Comparison of ENCODE assay signal across 13 mouse cellular contexts in the genomic region with DNA sequence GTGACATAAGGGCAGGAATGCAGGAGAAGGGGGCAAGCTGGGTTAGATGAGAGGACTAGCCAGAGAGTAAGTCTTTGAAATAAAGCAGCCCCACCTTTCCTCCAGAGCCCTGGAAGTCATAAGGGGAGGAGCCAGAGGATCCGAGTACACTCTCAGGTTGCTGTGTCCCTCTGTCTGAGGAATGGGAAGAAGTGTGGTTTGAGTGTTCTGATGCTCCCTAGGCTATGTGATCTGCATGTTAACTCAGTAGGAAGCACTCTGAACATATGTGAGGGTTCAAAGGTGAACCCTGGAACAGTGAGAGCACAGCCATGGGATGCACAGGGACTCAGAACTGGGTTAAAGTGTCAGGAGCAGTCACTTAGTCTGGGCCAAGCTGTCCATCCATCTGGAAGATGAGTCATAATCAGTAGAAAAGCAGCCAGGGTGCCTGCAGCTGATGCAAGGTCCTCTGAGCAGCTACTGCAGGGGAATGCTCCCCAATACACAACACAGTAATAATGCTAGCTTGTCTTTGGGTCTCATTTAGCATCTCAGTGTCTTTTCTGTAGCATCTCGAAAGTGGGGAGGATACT. TPM values are rescaled to one million over a fixed set of nuclear protein-coding genes. Genes with fewer than 3 reads are reported as not detected.
DNase-seq lines count a peak whose midpoint lies in the region; ATAC-seq lines count a peak whose summit lies in the region.
"Had no signal": no experiment of that assay in that cellular context is flagged by ENCODE, and none has a peak within 500 bp of the region (broad histone marks: within the 10 kb centered on the region; RNA-seq: fewer than 3 reads in every experiment).

No protein-coding gene starts in this region.

- 0 out of 2 replicates have a peak overlapping the region, but pooled peaks have one; percentile 86 for H3K27ac ChIP-seq in heart, embryonic 10.5 days
- H3K27ac ChIP-seq in heart, embryonic 11.5 days (ENCODE audit: low read depth, low read length), result no peak overlapping the region
- H3K27ac ChIP-seq in lung, embryonic 15.5 days, result peak overlapping the region; percentile 95; the same call in 1 of the 2 replicates
- no peak overlapping the region for H3K27ac ChIP-seq in forebrain, embryonic 12.5 days
- no peak overlapping the region for H3K27ac ChIP-seq in midbrain, embryonic 11.5 days (ENCODE audit: low read depth, low read length)
- H3K27ac ChIP-seq: forebrain, embryonic 15.5 days; hindbrain, embryonic 12.5 days had no signal

- no peaks in the 10 kb centered on the region for H3K27me3 ChIP-seq in heart, embryonic 10.5 days (ENCODE audit: insufficient read depth, poor library complexity, severe bottlenecking)
- H3K27me3 ChIP-seq in heart, embryonic 11.5 days (ENCODE audit: control insufficient read depth, insufficient read depth, low read length), result no peaks in the 10 kb centered on the region
- no peaks in the 10 kb centered on the region for H3K27me3 ChIP-seq in lung, embryonic 15.5 days
- H3K27me3 ChIP-seq in forebrain, embryonic 12.5 days, result no peaks in the 10 kb centered on the region
- no peaks in the 10 kb centered on the region for H3K27me3 ChIP-seq in midbrain, embryonic 11.5 days (ENCODE audit: control insufficient read depth, insufficient read depth, low read length)
- H3K27me3 ChIP-seq: forebrain, embryonic 15.5 days; hindbrain, embryonic 12.5 days had no signal

- no peaks in the 10 kb centered on the region for H3K36me3 ChIP-seq in heart, embryonic 10.5 days
- H3K36me3 ChIP-seq in heart, embryonic 11.5 days (ENCODE audit: control insufficient read depth, insufficient read depth, low read length), result no peaks in the 10 kb centered on the region
- H3K36me3 ChIP-seq in lung, embryonic 15.5 days, result peaks cover 13% of the 10 kb centered on the region
- H3K36me3 ChIP-seq in forebrain, embryonic 12.5 days (replicated peaks), result no peaks in the 10 kb centered on the region
- H3K36me3 ChIP-seq in midbrain, embryonic 11.5 days (ENCODE audit: control insufficient read depth, insufficient read depth, low read length), result no peaks in the 10 kb centered on the region
- H3K36me3 ChIP-seq: forebrain, embryonic 15.5 days; hindbrain, embryonic 12.5 days had no signal

- H3K4me2 ChIP-seq in heart, embryonic 11.5 days, result no peak overlapping the region
- peak overlapping the region; percentile 63 for H3K4me2 ChIP-seq in lung, embryonic 15.5 days
- no peak overlapping the region for H3K4me2 ChIP-seq in forebrain, embryonic 12.5 days
- no peak overlapping the region for H3K4me2 ChIP-seq in midbrain, embryonic 11.5 days
- H3K4me2 ChIP-seq: forebrain, embryonic 15.5 days had no signal

- no peak for ATAC-seq in heart, embryonic 11.5 days (replicated peaks; ENCODE audit: insufficient number of reproducible peaks, low FRiP score, low TSS enrichment)
- ATAC-seq in lung, embryonic 15.5 days (ENCODE audit: borderline replicate concordance, extremely low read depth, low FRiP score, low TSS enrichment), result no peak
- ATAC-seq in forebrain, embryonic 12.5 days (ENCODE audit: low FRiP score), result no peak
- no peak for ATAC-seq in midbrain, embryonic 11.5 days (ENCODE audit: low FRiP score)

- H3K9me3 ChIP-seq in heart, embryonic 10.5 days, result no peaks in the 10 kb centered on the region
- no peaks in the 10 kb centered on the region for H3K9me3 ChIP-seq in heart, embryonic 11.5 days (replicated peaks; ENCODE audit: control insufficient read depth, low read length)
- no peaks in the 10 kb centered on the region for H3K9me3 ChIP-seq in lung, embryonic 15.5 days
- H3K9me3 ChIP-seq in forebrain, embryonic 12.5 days, result no peaks in the 10 kb centered on the region
- no peaks in the 10 kb centered on the region for H3K9me3 ChIP-seq in midbrain, embryonic 11.5 days (ENCODE audit: control insufficient read depth, low read length)
- H3K9me3 ChIP-seq: forebrain, embryonic 15.5 days; hindbrain, embryonic 12.5 days had no signal

- no peak for DNase-seq in heart, embryonic 10.5 days (ENCODE audit: low spot score)
- peak; percentile 71 for DNase-seq in 3T3-L1 (ENCODE audit: low read depth, low spot score)
- DNase-seq in adipocyte (ENCODE audit: low spot score), result peak; percentile 52
- no peak for DNase-seq in urinary bladder, adult 18-20 months (ENCODE audit: low spot score in 2 of 2)
- DNase-seq in midbrain, embryonic 11.5 days (ENCODE audit: low spot score, missing footprints), result no peak
- DNase-seq: layer of hippocampus, postnatal 36 days; right cerebral cortex, adult 18-20 months; thymus, postnatal 4 days had no signal

- H3K4me3 ChIP-seq in heart, embryonic 10.5 days, result no peak overlapping the region
- H3K4me3 ChIP-seq in heart, embryonic 11.5 days (ENCODE audit: low read depth, low read length), result no peak overlapping the region
- peak overlapping the region; percentile 41 for H3K4me3 ChIP-seq in lung, embryonic 15.5 days
- no peak overlapping the region for H3K4me3 ChIP-seq in forebrain, embryonic 12.5 days (replicated peaks)
- no peak overlapping the region for H3K4me3 ChIP-seq in midbrain, embryonic 11.5 days (ENCODE audit: low read depth, low read length)
- H3K4me3 ChIP-seq: forebrain, embryonic 15.5 days; hindbrain, embryonic 12.5 days had no signal

- H3K9ac ChIP-seq in heart, embryonic 11.5 days (ENCODE audit: low read depth, low read length), result no peak overlapping the region
- H3K9ac ChIP-seq in lung, embryonic 15.5 days, result no peak overlapping the region
- H3K9ac ChIP-seq in forebrain, embryonic 12.5 days, result no peak overlapping the region
- H3K9ac ChIP-seq in midbrain, embryonic 11.5 days (ENCODE audit: low read length), result no peak overlapping the region
- H3K9ac ChIP-seq: forebrain, embryonic 15.5 days; hindbrain, embryonic 12.5 days had no signal

- H3K4me1 ChIP-seq in heart, embryonic 10.5 days, result peaks cover 15% of the 10 kb centered on the region
- no peaks in the 10 kb centered on the region for H3K4me1 ChIP-seq in heart, embryonic 11.5 days (ENCODE audit: control insufficient read depth, insufficient read depth, low read length)
- peaks cover 26% of the 10 kb centered on the region for H3K4me1 ChIP-seq in lung, embryonic 15.5 days
- H3K4me1 ChIP-seq in forebrain, embryonic 12.5 days, result peaks cover 5% of the 10 kb centered on the region
- 0 out of 2 replicates have a peak, but pooled peaks cover 3% of the 10 kb centered on the region for H3K4me1 ChIP-seq in midbrain, embryonic 11.5 days (ENCODE audit: control insufficient read depth, insufficient read depth, low read length)

- 60% methylated on average over 2 of the region's 2 CpGs for WGBS in heart, embryonic 10.5 days
- WGBS in heart, embryonic 11.5 days (ENCODE audit: insufficient replicate concordance), result 48% methylated on average over 2 of the region's 2 CpGs
- 64% methylated on average over 2 of the region's 2 CpGs for WGBS in lung, embryonic 15.5 days
- 61% methylated on average over 2 of the region's 2 CpGs for WGBS in forebrain, embryonic 12.5 days
- 73% methylated on average over 2 of the region's 2 CpGs for WGBS in midbrain, embryonic 11.5 days

RNA-seq across cellular contexts. Expression of gene Serpinb9, which starts 2.5 kb away (rescaled TPM):
- polyA plus RNA-seq in heart, embryonic 10.5 days (2016; fragmentation: Nextera tagmentation; extraction: Ambion mirVana), result 4.2 and 4.4 TPM in 2 replicates
- polyA plus RNA-seq in heart, embryonic 11.5 days (2014; fragmentation: Nextera tagmentation; extraction: Ambion mirVana), result 5.8 and 7.9 TPM in 2 replicates
- 32.3 and 36.3 TPM in 2 replicates for polyA plus RNA-seq in lung, embryonic 15.5 days (2015; fragmentation: Nextera tagmentation; extraction: Ambion mirVana)
- 0.26 and 0.63 TPM in 2 replicates for polyA plus RNA-seq in forebrain, embryonic 12.5 days (2016; fragmentation: Nextera tagmentation; extraction: Ambion mirVana)
- polyA plus RNA-seq in midbrain, embryonic 11.5 days (2014; fragmentation: Nextera tagmentation; extraction: Ambion mirVana), result 0.63 and 1.2 TPM in 2 replicates

RNA-seq across cellular contexts. Expression of gene Serpinb9b, which starts 21.6 kb away (rescaled TPM):
- polyA plus RNA-seq in heart, embryonic 10.5 days (2016; fragmentation: Nextera tagmentation; extraction: Ambion mirVana), result 0.92 and 1.0 TPM in 2 replicates
- polyA plus RNA-seq in heart, embryonic 11.5 days (2014; fragmentation: Nextera tagmentation; extraction: Ambion mirVana), result 0.72 and 0.96 TPM in 2 replicates
- 0.15 and 0.19 TPM in 2 replicates for polyA plus RNA-seq in lung, embryonic 15.5 days (2015; fragmentation: Nextera tagmentation; extraction: Ambion mirVana)
- polyA plus RNA-seq in forebrain, embryonic 12.5 days (2016; fragmentation: Nextera tagmentation; extraction: Ambion mirVana), result 0.05 TPM in 1 of 2 replicates, not detected in the other
- polyA plus RNA-seq in midbrain, embryonic 11.5 days (2014; fragmentation: Nextera tagmentation; extraction: Ambion mirVana), result 0.12 TPM in 1 of 2 replicates, not detected in the other

RNA-seq across cellular contexts. Expression of gene Serpinb6b, which starts 40.6 kb away (rescaled TPM):
- polyA plus RNA-seq in heart, embryonic 10.5 days (2016; fragmentation: Nextera tagmentation; extraction: Ambion mirVana), result 11.1 and 16.2 TPM in 2 replicates
- polyA plus RNA-seq in heart, embryonic 11.5 days (2014; fragmentation: Nextera tagmentation; extraction: Ambion mirVana), result 15.7 and 19.3 TPM in 2 replicates
- polyA plus RNA-seq in lung, embryonic 15.5 days (2015; fragmentation: Nextera tagmentation; extraction: Ambion mirVana), result 34.5 and 34.6 TPM in 2 replicates
- 0.49 and 0.52 TPM in 2 replicates for polyA plus RNA-seq in forebrain, embryonic 12.5 days (2016; fragmentation: Nextera tagmentation; extraction: Ambion mirVana)
- 0.55 and 0.83 TPM in 2 replicates for polyA plus RNA-seq in midbrain, embryonic 11.5 days (2014; fragmentation: Nextera tagmentation; extraction: Ambion mirVana)

Comparison
In these comparisons a context has a peak if more than half of its experiments do, and no peak if none do; other contexts are left out.
1. H3K27ac ChIP-seq: peak in heart, embryonic 10.5 days (single experiment) and lung, embryonic 15.5 days (single experiment); none in heart, embryonic 11.5 days (single experiment), forebrain, embryonic 12.5 days (single experiment) and midbrain, embryonic 11.5 days (single experiment).
2. DNase-seq: peak in 3T3-L1 (single experiment) and adipocyte (single experiment); none in heart, embryonic 10.5 days (single experiment), urinary bladder, adult 18-20 months (0 of 2) and midbrain, embryonic 11.5 days (single experiment).